Mouse (Mus musculus) ES-E14 (cell line): Measurements from ENCODE around the gene B430306N03Rik. TPM values are rescaled to one million over a fixed set of nuclear protein-coding genes. Genes with fewer than 3 reads are reported as not detected.

Experiments
- DNase-seq: peaks from one replicate; pipeline ENCODE4 v3.0.0-alpha.2; 2013; ENCODE audit warnings: low read depth, low spot score
- H3K27ac ChIP-seq: 2 replicates; pipeline ENCODE4 v1.5.1; 2012; ENCODE audit warnings: low read depth, mild to moderate bottlenecking, low read length, moderate library complexity, mixed read lengths; ENCODE audit not compliant: poor library complexity, insufficient read depth, severe bottlenecking
- H3K36me3 ChIP-seq: 2 replicates; pipeline ENCODE4 v1.6.1; 2012; ENCODE audit warnings: mild to moderate bottlenecking, low read length, moderate library complexity, mixed read lengths; ENCODE audit not compliant: control insufficient read depth, poor library complexity, insufficient read depth, severe bottlenecking
- H3K4me1 ChIP-seq, 2 experiments: fragments of 150-350 bp in 1 of 2; sonication (generic) in 1 of 2; 2 replicates each; pipeline ENCODE4 v1.6.1; 2012; ENCODE audit warnings: low read length in 2 of 2, mild to moderate bottlenecking in 1 of 2, mixed read lengths in 1 of 2; ENCODE audit not compliant: control insufficient read depth in 2 of 2, insufficient read depth in 2 of 2, poor library complexity in 1 of 2
- H3K4me3 ChIP-seq, 2 experiments: fragments of 150-350 bp in 1 of 2; sonication (generic) in 1 of 2; 2 replicates each; pipeline ENCODE4 v1.5.1; 2012; ENCODE audit warnings: low read length in 2 of 2, low read depth in 1 of 2, mild to moderate bottlenecking in 1 of 2, mixed read lengths in 1 of 2; ENCODE audit not compliant: insufficient read depth in 1 of 2, poor library complexity in 1 of 2, severe bottlenecking in 1 of 2
- H3K9ac ChIP-seq: 2 replicates; pipeline ENCODE4 v1.6.1; 2012; ENCODE audit warnings: low read depth, mild to moderate bottlenecking, low read length, mixed read lengths; ENCODE audit not compliant: poor library complexity, insufficient read depth, severe bottlenecking
- H3K9me3 ChIP-seq: fragments of 150-350 bp; sonication (generic); 2 replicates; pipeline ENCODE4 v1.6.1; 2012; ENCODE audit warnings: low read depth, mild to moderate bottlenecking, low read length; ENCODE audit not compliant: control insufficient read depth, insufficient read depth
- CHD2 ChIP-seq: IDR thresholded peaks from 2 replicates; pipeline ENCODE4 v1.6.1; 2014; ENCODE audit warnings: mild to moderate bottlenecking, low read depth, low read length, inconsistent platforms
- HCFC1 ChIP-seq: IDR thresholded peaks from 2 replicates; pipeline ENCODE4 v1.6.1; 2012; ENCODE audit warnings: low read length, inconsistent platforms, borderline replicate concordance; ENCODE audit not compliant: insufficient read depth
- MAFK ChIP-seq: IDR thresholded peaks from 2 replicates; pipeline ENCODE4 v1.6.1; 2014; ENCODE audit warnings: mild to moderate bottlenecking, low read depth, low read length, inconsistent platforms; ENCODE audit not compliant: insufficient read depth
- ZC3H11A ChIP-seq: IDR thresholded peaks from 2 replicates; pipeline ENCODE4 v1.6.1; 2012; ENCODE audit warnings: low read depth, mild to moderate bottlenecking, inconsistent platforms, low read length, borderline replicate concordance
- ZNF384 ChIP-seq: IDR thresholded peaks from 2 replicates; pipeline ENCODE4 v1.6.1; 2012; ENCODE audit warnings: low read depth, low read length, inconsistent platforms
- in situ Hi-C, 2 experiments: fragments of 600-800 bp; cut with MboI; formaldehyde crosslinking; loops; one replicate each; pipeline ENCODE4 v1.15.1; 2025; ENCODE audit warnings: low sequenced_read_pairs in 2 of 2, inconsistent platforms in 1 of 2; ENCODE audit not compliant: unreplicated experiment in 2 of 2
- total RNA-seq: library from RNA; depleted of rRNA; stranded (reverse); fragments of 300-350 nt; gene quantifications from 2 replicates; pipeline ENCODE4 v1.2.3, GENCODE M21; 2012

B430306N03Rik gene
- total RNA-seq, 1 experiment, result 0.13 TPM

- in situ Hi-C loops, result no loop called here
- no peaks in the 10 kb centered on the region for H3K9me3 ChIP-seq
- H3K27ac ChIP-seq, result no peak overlapping the region
- H3K4me3 ChIP-seq, result no peak overlapping the region
- no peak for TF ChIP-seq ZNF384
- TF ChIP-seq ZC3H11A, result no peak
- no peak for TF ChIP-seq CHD2
- TF ChIP-seq MAFK, result no peak
- TF ChIP-seq HCFC1, result no peak
- no peaks in the 10 kb centered on the region for H3K36me3 ChIP-seq
- H3K9ac ChIP-seq, result no peak overlapping the region
- H3K4me1 ChIP-seq, result peaks cover 0 to 3% of the 10 kb centered on the region in 2 experiments; a peak in 1 of 4 replicates
- DNase-seq, result no peak
Observed at GRCm38 (mm10) chr17:48321279-48321678, 5.3 kb downstream of the B430306N03Rik start.

GRCm38 (mm10) chr17:48323236-48323635, 7.3 kb downstream of the B430306N03Rik start:
- Histone ChIP-seq H3K9me3 (no peaks in the 10 kb centered on the region), H3K4me1 (peaks cover 0 to 3% of the 10 kb centered on the region in 2 experiments; a peak in 1 of 4 replicates), H3K9ac (no peak overlapping the region), H3K27ac (no peak overlapping the region), H3K36me3 (no peaks in the 10 kb centered on the region), H3K4me3 (no peak overlapping the region)
- in situ Hi-C loops, result no loop called here
- TF ChIP-seq MAFK (0 out of 2 replicates have a peak, but pooled peaks have one; percentile 35), ZNF384 (no peak)
- DNase-seq, result peak; percentile 70

- in situ Hi-C loops, result no loop called here
- Histone ChIP-seq H3K9ac (no peak overlapping the region), H3K9me3 (no peaks in the 10 kb centered on the region), H3K4me1 (peaks cover 0 to 3% of the 10 kb centered on the region in 2 experiments; a peak in 1 of 4 replicates), H3K27ac (no peak overlapping the region), H3K4me3 (no peak overlapping the region), H3K36me3 (no peaks in the 10 kb centered on the region)
- DNase-seq, result no peak
- TF ChIP-seq ZC3H11A (no peak), ZNF384 (no peak), MAFK (no peak), HCFC1 (no peak), CHD2 (no peak)
Observed at GRCm38 (mm10) chr17:48324258-48324657, 8.3 kb downstream of the B430306N03Rik start.

- peaks cover 0 to 3% of the 10 kb centered on the region in 2 experiments; a peak in 1 of 4 replicates for H3K4me1 ChIP-seq
- no peaks in the 10 kb centered on the region for H3K36me3 ChIP-seq
- H3K4me3 ChIP-seq, result no peak overlapping the region
- DNase-seq, result no peak
- no peak for TF ChIP-seq HCFC1
- TF ChIP-seq MAFK, result peak; percentile 73; the same call in 1 of the 2 replicates
- in situ Hi-C loops, result no loop called here
- H3K27ac ChIP-seq, result no peak overlapping the region
- no peak overlapping the region for H3K9ac ChIP-seq
- no peaks in the 10 kb centered on the region for H3K9me3 ChIP-seq
Observed at GRCm38 (mm10) chr17:48325093-48325492, 9.2 kb downstream of the B430306N03Rik start.

GRCm38 (mm10) chr17:48325638-48326037, 9.7 kb downstream of the B430306N03Rik start:
- no peak for DNase-seq
- Histone ChIP-seq H3K36me3 (no peaks in the 10 kb centered on the region), H3K4me1 (peaks cover 0 to 3% of the 10 kb centered on the region in 2 experiments; a peak in 1 of 4 replicates), H3K4me3 (no peak overlapping the region), H3K9me3 (no peaks in the 10 kb centered on the region), H3K9ac (no peak overlapping the region), H3K27ac (no peak overlapping the region)
- TF ChIP-seq HCFC1, result no peak
- no peak for TF ChIP-seq MAFK
- TF ChIP-seq ZC3H11A, result no peak
- no peak for TF ChIP-seq ZNF384
- TF ChIP-seq CHD2, result no peak
- in situ Hi-C loops, result no loop called here
